Mouse (Mus musculus) forelimb bud, embryonic 11.5 days (tissue): ENCODE data around the gene Cckar.
"Not testable (repeated sequence)": the region's sequence is repeated elsewhere in the genome, so short reads cannot be mapped to it uniquely, and the experiment has no call there.

Experiments used
- DNase-seq: peaks from one replicate; pipeline ENCODE4 v3.0.0-alpha.2; 2012; ENCODE audit warnings: low read depth, low spot score

Gene Cckar

DNA sequence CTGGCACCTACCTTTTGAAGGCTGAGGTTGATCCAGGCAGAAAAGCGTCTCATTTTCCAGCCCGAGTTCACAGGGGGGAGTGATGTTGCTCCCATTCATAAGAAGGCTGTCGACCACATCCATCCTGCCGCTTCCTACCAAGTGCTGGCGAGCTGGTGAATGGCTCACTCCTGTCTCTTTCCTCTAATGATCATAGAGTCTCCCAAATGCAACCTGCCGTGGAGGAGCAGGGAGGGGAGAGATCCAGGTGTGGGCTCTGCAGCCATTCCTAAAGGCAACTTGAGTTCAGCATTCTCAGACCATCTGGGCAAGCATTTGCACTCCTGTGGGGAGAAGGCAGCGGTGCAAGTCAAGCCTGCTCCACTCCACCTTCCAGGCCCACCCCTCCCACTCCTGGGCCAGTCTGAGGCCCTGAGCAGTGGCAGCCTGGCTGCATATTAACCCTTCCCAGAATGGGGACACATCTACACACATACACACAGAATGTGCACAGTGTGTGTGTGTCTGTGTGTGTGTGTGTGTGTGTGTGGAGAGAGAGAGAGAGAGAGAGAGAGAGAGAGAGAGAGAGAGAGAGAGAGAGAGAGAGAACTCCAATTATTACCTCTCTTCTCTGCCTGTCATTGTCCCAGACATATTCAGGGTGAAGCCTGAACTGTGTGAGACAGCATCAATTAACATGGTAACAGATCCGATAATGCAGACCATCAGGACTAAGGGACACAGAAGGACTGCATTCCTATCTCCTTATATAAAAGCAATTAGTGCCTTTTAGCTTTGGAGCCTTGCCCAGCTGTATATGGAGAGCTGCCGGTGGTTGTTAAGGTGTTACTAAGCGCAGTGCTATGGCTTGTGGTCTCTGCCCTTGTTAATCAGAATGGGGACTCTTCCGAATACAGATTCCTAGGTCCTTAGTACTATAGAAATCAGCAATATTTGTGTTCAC lies at the start of gene Cckar:
Gene Cckar (minus strand): TSS at position 471 of the 943 bp plus-strand sequence.
- peak; percentile 28 for DNase-seq

DNA sequence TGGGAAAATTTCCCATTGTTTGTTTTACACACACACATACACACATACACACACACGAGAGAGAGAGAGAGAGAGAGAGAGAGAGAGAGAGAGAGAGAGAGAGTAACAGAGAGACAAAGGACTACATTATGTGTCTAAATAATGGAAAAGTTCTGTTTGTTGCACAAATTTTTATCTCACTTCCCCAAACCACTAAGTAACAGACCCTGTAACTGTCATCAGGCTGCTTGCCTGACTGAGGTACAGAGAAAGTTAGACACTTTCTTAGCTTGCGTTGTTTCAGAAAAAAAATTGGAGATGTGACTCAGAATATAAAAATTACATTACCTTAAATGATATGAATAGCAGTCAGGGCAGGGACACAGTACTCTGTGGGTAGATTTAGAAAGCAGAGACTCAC lies 36.6 kb upstream of the Cckar start:
- DNase-seq = no peak

DNA sequence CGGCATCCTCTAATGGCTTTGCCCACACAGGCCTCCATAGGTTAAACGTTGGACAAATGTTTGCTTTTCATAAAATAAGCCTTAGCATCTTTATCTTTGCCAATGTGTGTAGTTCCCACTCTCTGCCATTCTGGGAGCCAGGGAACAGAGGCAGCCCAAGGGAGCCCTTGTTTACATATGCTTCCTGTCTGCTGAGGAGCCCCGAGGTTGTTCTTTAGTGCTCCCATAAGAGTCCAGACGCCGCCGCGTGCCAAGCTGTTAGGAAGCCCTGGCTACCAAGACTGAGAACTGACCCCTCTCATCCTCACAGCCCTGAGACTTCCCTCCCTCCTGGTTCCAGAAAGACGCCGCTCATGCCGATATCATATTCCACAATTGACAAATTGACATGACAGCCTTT lies 25.4 kb upstream of the Cckar start:
- no peak for DNase-seq

DNA sequence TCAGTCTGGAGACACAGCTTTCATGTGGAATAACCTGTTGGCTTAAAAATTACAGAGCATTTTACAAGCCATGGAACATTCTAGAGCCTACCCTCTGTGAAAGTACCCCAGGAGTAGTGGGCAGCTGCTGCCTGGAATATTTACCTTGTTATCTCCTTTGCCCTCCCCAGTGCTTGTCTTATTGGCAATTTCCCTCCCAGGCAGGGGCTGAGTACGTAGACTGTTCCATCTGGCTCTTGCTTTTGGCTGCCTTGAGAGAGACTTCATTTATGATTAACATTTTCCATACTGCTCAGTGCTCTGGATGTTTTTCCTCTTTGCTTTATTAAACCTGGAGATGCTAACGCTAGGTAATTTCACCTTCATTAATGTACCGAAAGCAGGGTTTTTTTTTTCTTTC lies 20.1 kb upstream of the Cckar start:
- DNase-seq = no peak

DNA sequence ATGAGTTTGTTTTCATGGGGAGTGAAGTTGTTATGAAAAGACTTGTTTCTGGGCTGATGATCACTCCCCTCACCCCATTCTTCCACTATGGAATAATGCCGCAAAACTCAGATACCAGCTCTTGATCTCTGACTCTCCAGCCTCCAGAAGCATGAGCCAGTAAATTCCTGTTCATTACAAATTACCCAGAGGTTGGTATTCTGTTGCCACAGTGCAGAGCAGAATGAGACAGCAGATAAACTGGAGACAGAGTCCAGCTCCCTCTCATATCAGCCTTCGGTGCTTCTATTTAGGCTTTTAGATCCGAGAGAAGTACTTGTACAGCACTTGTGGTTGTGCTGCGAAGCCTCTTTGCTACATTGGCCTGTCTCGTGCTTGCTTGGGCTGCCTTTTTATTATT lies 18.5 kb upstream of the Cckar start:
- no peak for DNase-seq

DNA sequence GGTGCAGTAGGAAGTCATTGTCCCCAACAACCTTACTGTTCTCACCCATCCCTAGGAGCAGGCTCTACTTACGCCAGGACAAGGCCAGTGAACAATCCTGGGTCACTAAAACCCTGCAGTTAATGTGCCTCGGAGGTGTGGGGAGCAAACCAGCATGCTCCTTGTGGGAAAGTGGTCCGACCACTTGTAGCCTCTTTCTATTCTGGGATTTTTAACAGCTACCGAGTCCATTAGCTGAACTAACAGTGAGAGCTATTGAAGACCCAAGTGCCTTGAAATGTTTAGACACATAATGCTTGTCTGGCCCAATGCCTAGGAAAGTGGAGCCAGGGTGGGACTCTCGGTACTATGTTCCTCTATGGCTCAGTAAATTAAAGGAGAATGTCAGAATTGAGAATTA lies 9.0 kb upstream of the Cckar start:
- no peak for DNase-seq

DNA sequence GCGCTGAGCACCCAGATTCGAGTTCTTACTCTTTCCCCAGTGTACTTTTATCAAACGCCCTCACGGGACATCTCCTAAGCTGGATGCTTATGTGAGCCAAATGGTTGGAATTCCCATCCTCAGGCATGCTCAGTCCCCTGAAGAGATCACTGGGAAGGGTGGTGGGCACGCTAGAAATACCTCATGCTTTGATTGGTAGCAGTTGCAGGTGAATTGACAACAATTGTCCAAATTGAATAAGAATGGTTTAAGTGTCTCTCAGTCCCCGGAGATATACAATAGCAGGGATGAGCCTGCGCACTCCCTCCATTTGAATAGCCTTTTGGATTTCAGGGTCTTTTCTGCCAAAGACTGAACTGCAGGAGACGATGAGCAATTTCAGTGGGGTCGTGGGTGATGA lies 3.8 kb upstream of the Cckar start:
- DNase-seq = no peak

DNA sequence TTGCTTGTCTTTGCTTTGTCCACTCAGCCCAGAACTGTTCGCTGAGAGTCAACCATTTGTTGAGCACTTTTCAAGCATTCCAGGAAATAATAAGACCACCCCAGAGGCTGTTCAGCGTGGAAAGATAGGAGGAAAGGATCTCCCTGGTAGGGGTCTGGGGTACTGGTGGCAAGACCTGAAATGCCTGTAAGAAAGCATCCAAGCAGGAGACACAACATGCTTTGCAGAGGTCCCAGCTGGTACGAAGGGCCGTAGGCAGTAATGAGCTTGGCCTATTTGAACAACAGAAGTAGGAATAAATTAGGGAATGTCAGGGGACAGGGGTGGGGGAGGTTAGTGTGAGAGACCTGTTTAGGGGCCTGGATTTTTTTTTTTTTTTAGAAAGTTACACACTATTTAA lies 686 bp upstream of the Cckar start:
- no peak for DNase-seq

DNA sequence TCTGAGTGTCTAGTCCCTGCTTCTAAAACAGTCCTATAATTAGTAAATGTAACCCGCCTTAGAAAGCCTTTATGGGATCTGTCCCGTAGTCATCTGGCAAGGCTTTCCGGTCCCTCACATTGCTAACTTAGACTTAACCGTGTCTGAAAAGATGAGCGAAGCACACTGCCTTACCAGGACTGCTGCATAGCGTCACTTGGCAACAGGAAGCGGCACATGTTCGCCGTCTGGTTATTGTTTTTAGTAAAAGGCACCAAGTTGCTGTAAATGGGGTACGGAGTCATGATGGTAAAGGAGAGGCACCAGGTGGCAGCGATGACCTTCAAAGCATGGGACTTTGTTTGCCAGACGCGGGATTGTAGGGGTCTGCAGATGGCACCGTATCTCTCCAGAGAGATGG lies 4.8 kb downstream of the Cckar start:
- no peak for DNase-seq

DNA sequence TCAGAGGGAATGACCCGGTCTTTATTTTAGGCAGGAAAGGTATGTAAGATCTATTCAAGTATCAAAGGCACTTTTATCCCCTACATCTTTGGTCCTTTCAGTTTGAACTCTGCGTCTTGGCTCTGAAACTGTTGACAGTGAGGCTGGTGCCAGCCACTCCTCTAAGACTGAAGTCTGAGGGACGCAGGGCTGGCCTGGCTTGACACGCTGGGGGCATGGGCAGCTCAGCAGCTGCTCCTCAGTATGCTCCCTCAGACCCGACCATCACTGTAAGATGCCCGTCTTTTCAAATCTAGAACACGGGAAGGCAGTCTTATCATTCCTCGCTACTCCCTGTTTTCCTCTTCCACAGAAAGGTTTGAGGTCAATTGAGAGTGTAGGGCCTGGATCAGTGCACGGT lies 9.7 kb downstream of the Cckar start:
- DNase-seq = no peak

DNA sequence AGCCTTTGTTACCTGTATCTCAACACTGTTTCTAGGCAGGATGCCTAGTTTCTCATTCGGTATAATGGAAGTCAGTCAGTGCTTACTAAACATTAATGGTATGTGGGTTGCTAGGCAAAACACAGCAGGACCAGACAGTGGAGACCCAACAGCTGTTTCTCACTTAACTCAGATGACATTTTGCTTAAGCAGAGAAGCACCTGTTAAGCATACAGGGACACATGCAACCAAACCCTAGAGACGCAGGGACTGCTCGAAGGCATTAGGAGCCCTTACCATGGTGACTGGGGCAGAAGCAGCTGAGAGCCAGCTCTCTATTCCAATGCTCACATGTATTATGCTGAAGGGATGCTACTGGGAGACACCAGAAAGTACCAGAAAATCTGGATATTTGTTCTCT lies 10.8 kb downstream of the Cckar start:
- no peak for DNase-seq

DNA sequence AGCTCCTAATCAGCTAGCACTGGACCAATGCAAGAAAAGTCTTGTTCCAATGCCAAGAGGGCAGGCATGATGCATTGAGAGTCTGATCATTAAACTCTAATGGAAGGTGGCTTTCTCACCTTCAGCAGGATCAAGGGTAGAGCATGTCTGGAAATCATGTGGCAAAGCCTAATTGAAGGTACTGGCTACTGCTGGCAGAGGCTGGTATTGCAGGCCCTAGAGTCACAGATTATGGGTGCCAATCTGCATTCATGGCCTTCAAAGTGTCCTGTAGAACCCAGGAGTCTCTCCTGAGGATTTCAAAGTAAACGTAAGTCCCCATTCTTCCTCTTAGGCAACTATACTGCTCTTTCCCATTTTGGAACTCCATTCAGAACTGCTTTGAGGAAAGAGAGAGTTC lies 14.8 kb downstream of the Cckar start:
- no peak for DNase-seq

DNA sequence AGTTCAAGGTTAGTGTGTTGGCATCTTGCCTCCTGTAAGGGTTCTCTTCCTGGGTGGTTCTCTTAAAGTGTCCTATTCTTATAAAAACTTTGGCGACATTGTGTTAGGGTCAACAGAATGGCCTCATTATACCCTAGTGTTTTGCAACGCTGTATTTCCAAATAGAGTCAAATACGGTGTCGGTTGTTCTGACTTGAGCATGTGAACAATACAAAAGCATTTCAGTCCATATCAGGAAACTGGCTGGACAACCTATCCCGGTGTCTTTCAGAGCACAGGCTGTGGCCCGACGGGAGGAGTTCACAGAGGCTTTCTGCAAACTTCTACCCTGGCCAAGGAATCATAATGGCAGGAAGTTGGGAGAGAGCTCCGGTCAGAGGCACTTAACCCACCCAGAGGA lies 15.4 kb downstream of the Cckar start:
- DNase-seq = no peak

DNA sequence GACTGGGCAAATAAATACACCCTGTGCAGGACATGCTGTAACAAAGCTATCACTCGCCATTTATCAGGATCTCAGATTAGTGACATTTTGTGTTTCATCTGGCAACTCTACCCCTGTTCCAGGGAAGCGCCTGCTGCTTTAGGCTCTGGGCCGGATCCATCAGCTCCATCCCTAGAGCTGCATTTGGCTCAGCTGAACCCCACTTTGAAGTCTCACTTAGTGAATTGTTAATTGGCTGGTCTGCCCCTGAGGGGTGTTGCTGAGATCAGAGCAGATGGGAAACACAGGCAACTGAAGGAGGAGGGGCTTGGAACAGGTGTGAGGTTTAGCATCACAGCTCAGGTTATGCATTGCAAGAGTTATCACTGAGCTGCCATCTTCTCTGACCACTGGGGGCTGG lies 15.9 kb downstream of the Cckar start:
- no peak for DNase-seq

DNA sequence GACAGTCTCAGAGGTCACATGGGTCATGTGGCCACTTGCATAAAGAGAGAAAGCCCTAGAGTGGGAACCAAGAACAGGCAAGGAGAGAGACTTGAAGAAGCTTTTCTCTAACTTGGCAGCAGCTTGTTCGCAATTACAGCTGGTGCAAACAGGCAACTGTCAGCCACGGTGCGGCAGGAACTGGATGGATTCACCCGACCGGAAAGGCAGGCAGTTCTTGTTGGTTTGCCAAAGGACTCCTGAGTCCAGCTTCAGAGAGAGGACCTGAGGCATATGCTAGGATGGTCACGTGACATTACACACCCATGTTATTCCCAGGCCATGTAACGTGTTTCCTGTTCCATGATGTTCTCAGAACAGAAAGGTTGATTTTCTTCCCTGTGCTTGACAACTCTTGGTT lies 19.2 kb downstream of the Cckar start:
- no peak for DNase-seq

DNA sequence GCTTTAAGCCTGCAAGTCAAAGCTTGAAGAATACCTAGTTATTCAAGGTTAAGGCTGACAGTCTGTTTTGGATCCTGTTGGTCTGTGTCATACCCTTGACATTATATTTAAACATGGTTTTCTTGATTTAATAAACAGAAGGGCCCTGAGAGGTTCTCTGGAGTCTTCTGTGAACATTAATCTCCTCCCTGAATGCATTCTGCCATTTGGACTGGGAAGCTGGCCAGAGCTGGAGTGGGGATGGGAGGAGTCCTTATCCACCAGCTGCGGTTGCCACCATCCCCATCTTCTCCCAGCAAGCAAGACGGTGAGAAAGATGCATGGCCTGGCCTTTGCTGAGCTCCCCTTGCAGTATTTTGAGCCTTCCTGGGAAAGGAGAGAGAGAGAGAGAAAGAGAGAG lies 21.1 kb downstream of the Cckar start:
- no peak for DNase-seq

DNA sequence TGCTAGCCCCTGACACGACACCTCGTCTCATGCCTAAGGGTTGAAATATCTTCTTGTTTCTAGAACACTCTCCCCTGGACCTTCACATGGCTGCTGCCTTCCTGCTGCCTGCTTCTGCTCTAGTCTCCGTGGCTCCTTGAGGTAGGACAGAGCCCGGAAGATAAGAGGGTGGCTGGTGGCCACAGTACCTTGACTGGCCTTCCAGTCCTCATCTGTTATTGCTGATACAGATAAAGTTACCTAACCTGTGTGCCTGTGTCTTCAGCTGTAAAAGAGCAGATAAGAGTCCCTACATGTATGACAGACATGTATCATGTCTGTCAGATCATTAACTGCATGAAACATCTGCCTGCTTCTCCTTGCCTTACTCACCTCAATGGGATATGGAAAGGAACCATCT lies 21.9 kb downstream of the Cckar start:
- DNase-seq = no peak

DNA sequence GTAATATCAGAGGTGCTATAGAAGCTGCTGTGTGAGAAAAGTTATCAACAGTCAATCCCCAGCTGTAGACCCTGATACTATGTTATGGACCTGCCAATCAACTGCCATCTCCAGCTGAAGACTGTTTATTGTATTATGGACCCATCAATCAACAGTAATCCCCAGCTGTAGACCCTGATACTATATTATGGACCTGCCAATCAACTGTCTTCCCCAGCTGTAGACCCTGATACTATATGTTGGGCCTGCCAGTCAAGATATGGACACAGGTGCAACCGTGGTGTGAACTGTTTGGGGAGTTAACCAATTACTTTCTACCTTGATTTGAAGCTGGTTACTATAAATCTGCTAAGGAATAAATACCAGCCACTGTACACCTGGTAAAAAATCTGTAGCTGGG lies 23.1 kb downstream of the Cckar start:
- no peak for DNase-seq

DNA sequence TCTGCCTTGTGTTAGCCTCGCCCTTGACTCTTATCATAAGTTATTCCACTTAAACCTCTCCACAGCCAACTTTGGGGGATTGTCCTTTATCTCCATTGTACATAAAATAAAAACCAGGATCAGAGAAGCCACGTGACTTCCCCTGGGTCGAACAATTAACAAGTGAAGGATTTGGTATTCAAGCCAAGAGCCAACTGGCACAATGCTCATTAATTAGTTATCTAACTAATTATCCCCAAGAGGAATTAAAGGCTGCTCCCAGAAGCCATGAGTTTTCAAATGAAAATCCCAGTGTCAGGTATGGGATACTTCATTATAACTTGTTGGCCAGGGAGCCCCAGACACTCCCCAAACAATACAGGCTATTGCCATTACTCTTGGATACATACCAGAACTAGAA lies 23.6 kb downstream of the Cckar start:
- no peak for DNase-seq

DNA sequence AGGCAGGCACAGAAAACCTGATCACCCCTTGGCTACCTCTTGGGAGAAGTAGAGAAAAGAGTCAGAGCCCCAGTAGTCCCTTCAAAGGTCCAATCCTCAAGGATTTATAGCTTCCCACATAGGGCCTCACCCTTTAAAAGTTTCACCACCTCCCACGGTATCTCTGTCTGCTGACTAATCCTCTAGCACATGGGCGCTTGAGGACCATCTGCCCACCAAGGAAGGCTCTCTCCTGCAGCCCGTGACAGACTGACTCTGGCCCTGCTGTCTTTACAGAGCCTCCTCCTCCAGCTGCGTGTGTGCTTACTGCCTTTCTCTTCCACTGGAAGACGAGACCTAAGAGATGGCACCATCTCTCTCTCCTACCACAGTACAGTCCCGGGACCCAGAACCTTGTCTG lies 27.9 kb downstream of the Cckar start:
- no peak for DNase-seq

DNA sequence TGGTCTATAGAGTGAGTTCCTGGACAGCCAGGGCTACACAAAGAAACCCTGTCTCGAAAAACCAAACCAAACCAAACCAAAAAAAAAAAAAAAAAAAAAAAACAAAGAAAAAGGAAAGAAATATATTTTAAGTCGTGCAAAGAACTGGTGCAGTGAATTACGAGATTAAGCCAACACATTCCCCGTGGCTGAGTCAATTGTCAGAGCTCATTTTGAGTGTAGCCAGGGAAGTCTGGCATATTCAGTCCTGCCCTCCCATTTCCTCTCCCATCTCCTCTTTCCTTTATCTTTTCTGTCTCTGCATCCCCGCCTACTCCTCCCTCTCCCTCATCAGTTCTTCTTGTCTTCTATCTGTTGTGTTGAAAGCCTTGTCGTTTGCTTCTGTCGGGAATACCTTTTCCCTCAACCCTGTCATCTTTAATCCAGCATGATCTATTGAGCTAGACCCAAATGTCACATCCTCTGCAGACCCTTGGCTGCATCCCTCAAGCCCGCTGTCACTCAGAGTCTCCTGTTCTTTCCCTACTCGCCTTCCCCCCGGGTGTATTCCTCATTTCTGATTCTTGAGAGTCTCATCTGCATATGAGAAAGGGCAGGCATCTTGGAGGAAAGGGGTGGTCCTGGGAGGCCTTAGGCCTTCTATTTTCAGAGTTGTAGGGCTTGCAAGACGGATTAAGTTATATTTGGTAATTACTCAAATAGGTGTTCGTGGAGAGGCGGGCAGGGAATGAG lies 29.3 kb downstream of the Cckar start:
- no peak for DNase-seq

DNA sequence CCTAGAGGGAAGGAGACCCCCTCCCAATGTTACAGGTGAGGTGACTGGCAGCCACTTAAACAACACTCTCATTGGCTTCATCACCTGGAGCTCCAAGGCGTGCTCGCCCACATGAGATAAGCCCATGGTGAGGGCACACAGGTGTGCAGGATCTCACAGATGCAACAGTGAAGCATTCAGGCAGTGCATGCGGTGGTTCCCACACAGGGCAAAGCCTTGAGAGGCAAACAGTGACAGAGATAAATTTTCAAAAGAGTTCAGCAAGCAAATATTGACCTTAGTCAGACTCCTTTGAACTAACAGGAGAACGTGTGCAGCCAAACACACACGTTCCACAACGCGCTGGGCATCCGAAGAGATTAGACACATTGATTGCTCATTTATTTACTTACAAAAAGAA lies 30.8 kb downstream of the Cckar start:
- no peak for DNase-seq

DNA sequence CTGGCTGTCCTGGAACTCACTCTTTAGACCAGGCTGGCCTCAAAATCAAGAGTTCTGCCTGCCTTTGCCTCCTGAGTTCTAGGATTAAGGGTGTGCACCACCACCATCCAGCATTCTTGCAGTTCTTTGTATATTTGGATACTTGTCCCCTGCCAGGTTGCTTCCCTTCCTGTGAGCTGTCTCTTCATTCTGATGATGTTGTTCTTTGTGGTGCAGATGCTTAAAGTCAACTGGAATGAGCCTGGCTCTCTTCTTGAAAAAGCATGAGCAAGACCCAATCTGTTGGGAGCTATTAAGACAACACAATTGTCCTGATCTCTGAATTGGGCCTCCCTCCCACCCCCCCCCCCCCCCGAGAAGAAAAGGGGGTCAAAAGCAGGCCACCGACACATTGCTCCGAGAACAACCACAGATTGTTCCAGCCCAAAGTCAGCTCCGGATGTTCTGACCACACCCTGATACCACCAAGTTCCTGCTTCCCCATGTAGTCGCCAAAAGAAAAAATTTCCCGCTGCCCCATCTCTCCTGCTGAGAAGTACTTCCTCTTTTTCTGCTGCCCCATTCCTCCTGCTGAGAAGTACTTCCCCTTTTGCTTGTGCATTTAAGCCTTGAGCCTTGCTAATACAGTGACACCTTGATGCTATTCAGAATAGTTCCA lies 33.9 kb downstream of the Cckar start:
- not testable (repeated sequence) for DNase-seq
